Mouse (Mus musculus): ENCODE data around the gene Lsamp. TPM values are rescaled to one million over a fixed set of nuclear protein-coding genes. Genes with fewer than 3 reads are reported as not detected.

Gene Lsamp
- total RNA-seq, 2 experiments from 2014 or later: 0.78 to 0.82 TPM

GRCm38 (mm10) chr16:40948013-40948412 is 963.9 kb downstream of the Lsamp start:
- DNase-seq (ENCODE audit: low spot score): no peak

- DNase-seq (ENCODE audit: low spot score): no peak
Observed at GRCm38 (mm10) chr16:40959211-40959610, 975.0 kb downstream of the Lsamp start.

GRCm38 (mm10) chr16:40960586-40960985 is 976.4 kb downstream of the Lsamp start:
- no peak for DNase-seq (ENCODE audit: low spot score)

- peak; percentile 14 for DNase-seq (ENCODE audit: low spot score)
Observed at GRCm38 (mm10) chr16:40968088-40968860, 984.1 kb downstream of the Lsamp start.

GRCm38 (mm10) chr16:40971382-40971781 is 987.2 kb downstream of the Lsamp start:
- no peak for DNase-seq (ENCODE audit: low spot score)

GRCm38 (mm10) chr16:40974084-40974483 is 989.9 kb downstream of the Lsamp start:
- DNase-seq (ENCODE audit: low spot score): no peak

- DNase-seq (ENCODE audit: low spot score): no peak
Observed at GRCm38 (mm10) chr16:40983026-40983425, 998.9 kb downstream of the Lsamp start.

- DNase-seq (ENCODE audit: low spot score): no peak
Observed at GRCm38 (mm10) chr16:41007569-41007968, 1023.4 kb downstream of the Lsamp start.

GRCm38 (mm10) chr16:41034746-41035145 is 1050.6 kb downstream of the Lsamp start:
- DNase-seq (ENCODE audit: low spot score): no peak

GRCm38 (mm10) chr16:41041686-41042085 is 1057.5 kb downstream of the Lsamp start:
- DNase-seq (ENCODE audit: low spot score): no peak

GRCm38 (mm10) chr16:41063270-41063857 is 1079.2 kb downstream of the Lsamp start:
- no peak for DNase-seq (ENCODE audit: low spot score)

GRCm38 (mm10) chr16:41073470-41073869 is 1089.3 kb downstream of the Lsamp start:
- DNase-seq (ENCODE audit: low spot score): no peak

GRCm38 (mm10) chr16:41088648-41089047 is 1104.5 kb downstream of the Lsamp start:
- no peak for DNase-seq (ENCODE audit: low spot score)

GRCm38 (mm10) chr16:41090092-41090491 is 1105.9 kb downstream of the Lsamp start:
- no peak for DNase-seq (ENCODE audit: low spot score)

- DNase-seq (ENCODE audit: low spot score): no peak
Observed at GRCm38 (mm10) chr16:41091259-41091658, 1107.1 kb downstream of the Lsamp start.

GRCm38 (mm10) chr16:41102805-41103204 is 1118.6 kb downstream of the Lsamp start:
- DNase-seq (ENCODE audit: low spot score): no peak

GRCm38 (mm10) chr16:41124361-41124760 is 1140.2 kb downstream of the Lsamp start:
- no peak for DNase-seq (ENCODE audit: low spot score)

- DNase-seq (ENCODE audit: low spot score): no peak
Observed at GRCm38 (mm10) chr16:41125051-41125450, 1140.9 kb downstream of the Lsamp start.

- DNase-seq (ENCODE audit: low spot score): no peak
Observed at GRCm38 (mm10) chr16:41131053-41131452, 1146.9 kb downstream of the Lsamp start.

GRCm38 (mm10) chr16:41172839-41173238 is 1188.7 kb downstream of the Lsamp start:
- no peak for DNase-seq (ENCODE audit: low spot score)

GRCm38 (mm10) chr16:41179557-41179956 is 1195.4 kb downstream of the Lsamp start:
- no peak for DNase-seq (ENCODE audit: low spot score)

- DNase-seq (ENCODE audit: low spot score): no peak
Observed at GRCm38 (mm10) chr16:41180867-41181266, 1196.7 kb downstream of the Lsamp start.

GRCm38 (mm10) chr16:41210055-41210454 is 1225.9 kb downstream of the Lsamp start:
- no peak for DNase-seq (ENCODE audit: low spot score)

Measured in gastrocnemius, adult 18-20 months (tissue).